Mouse (Mus musculus) hindbrain, embryonic 10.5 days (tissue): ENCODE measurements around the gene Ap1s2. TPM values are rescaled to one million over a fixed set of nuclear protein-coding genes. Genes with fewer than 3 reads are reported as not detected.

Experiments used
- DNase-seq: peaks from one replicate; pipeline ENCODE4 v3.0.0-alpha.2; 2017; ENCODE audit warnings: low spot score
- H3K27ac ChIP-seq: fragments of 300-500 bp; sonication (generic); 2 replicates; pipeline ENCODE4 v1.5.1; 2016; ENCODE audit warnings: mild to moderate bottlenecking, moderate library complexity
- H3K27me3 ChIP-seq: fragments of 300-500 bp; sonication (generic); 2 replicates; pipeline ENCODE4 v1.6.1; 2016; ENCODE audit warnings: mild to moderate bottlenecking; ENCODE audit not compliant: poor library complexity, insufficient read depth, severe bottlenecking
- H3K36me3 ChIP-seq: fragments of 300-500 bp; sonication (generic); 2 replicates; pipeline ENCODE4 v1.6.1; 2016; ENCODE audit warnings: mild to moderate bottlenecking, moderate library complexity
- H3K4me1 ChIP-seq: fragments of 300-500 bp; sonication (generic); replicated peaks from 2 replicates; pipeline ENCODE4 v1.6.1; 2016; ENCODE audit warnings: mild to moderate bottlenecking
- H3K4me3 ChIP-seq: fragments of 300-500 bp; sonication (generic); 2 replicates; pipeline ENCODE4 v1.5.1; 2016; ENCODE audit warnings: mild to moderate bottlenecking, moderate library complexity
- H3K9me3 ChIP-seq: fragments of 300-500 bp; sonication (generic); 2 replicates; pipeline ENCODE4 v1.6.1; 2016; ENCODE audit warnings: mild to moderate bottlenecking, moderate library complexity
- WGBS: fragments of 180-500 bp; shearing (Covaris S2); methylation state at CpG from one replicate; pipeline ENCODE4 v1.1.7; 2016; 5-methylcytosine and 5-hydroxymethylcytosine counted together
- polyA plus RNA-seq: library from polyadenylated mRNA; unstranded; fragments of >200 nt; fragmentation: Nextera tagmentation; extraction: Ambion mirVana; gene quantifications from 2 replicates; pipeline ENCODE4 v1.2.1, GENCODE M21; 2016

Ap1s2 gene
- polyA plus RNA-seq, 1 experiment from 2014 or later = 31.8 TPM

- Histone ChIP-seq H3K4me1 (no peaks in the 10 kb centered on the region), H3K9me3 (peaks cover 7% of the 10 kb centered on the region; the same call in 1 of the 2 replicates), H3K4me3 (peak overlapping the region; percentile 66), H3K27me3 (peaks cover 21% of the 10 kb centered on the region), H3K36me3 (no peaks in the 10 kb centered on the region), H3K27ac (peak overlapping the region; percentile 91)
- 17% methylated on average over 34 of the region's 34 CpGs for WGBS
- DNase-seq = peak; percentile 63
Observed at GRCm38 (mm10) chrX:163909381-163909780, 564 bp downstream of the Ap1s2 start.

DNA sequence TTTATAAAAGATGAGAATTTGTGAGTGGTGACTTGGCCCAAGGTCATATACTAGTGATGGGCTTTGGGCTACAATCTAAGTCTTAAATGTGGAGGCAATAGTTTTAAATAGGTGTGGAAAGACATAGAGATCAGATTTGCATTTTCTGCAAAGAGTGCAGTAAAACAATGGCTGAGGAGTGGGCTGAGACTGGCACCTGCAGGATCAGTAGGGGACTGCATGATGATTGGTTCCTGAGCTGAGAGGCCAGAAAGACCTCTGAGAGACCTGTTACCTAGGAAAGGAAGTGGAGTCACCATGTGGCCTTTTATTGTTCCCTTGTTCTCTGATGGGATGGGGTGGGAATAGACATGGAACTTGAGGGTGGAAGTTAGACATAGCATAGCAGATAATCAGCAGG is 4.0 kb downstream of the Ap1s2 start:
- no peak overlapping the region for H3K27ac ChIP-seq
- H3K27me3 ChIP-seq = peaks cover 28% of the 10 kb centered on the region; the same call in 1 of the 2 replicates
- no peak overlapping the region for H3K4me3 ChIP-seq
- peaks cover 7% of the 10 kb centered on the region; the same call in 1 of the 2 replicates for H3K9me3 ChIP-seq
- no peaks in the 10 kb centered on the region for H3K4me1 ChIP-seq
- peak; percentile 7 for DNase-seq
- peaks cover 11% of the 10 kb centered on the region for H3K36me3 ChIP-seq

DNA sequence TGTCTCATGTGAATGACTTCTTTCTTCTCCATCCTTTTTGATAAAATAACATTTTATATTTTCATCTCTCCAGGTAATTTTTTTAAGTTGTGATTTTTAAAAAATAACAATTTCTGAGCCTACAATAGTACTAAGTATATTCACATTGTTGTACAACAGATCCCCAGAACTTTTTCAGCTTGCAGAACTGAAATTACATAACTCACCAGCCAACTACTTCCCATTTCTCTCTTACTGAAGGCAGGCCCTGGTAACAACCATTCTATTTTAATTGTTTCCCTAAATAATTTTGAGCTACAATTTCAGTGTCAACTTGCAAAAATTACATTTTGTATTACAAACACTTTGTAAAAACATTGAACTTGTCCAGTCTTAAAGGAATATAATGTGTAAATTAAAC is 20.7 kb downstream of the Ap1s2 start:
- DNase-seq = no peak
- no peak overlapping the region for H3K4me3 ChIP-seq
- no peaks in the 10 kb centered on the region for H3K4me1 ChIP-seq
- H3K27ac ChIP-seq = no peak overlapping the region
- H3K27me3 ChIP-seq = peaks cover 6% of the 10 kb centered on the region; the same call in 1 of the 2 replicates
- no peaks in the 10 kb centered on the region for H3K9me3 ChIP-seq
- no peaks in the 10 kb centered on the region for H3K36me3 ChIP-seq

GRCm38 (mm10) chrX:163934731-163935130 is 25.9 kb downstream of the Ap1s2 start:
- Histone ChIP-seq H3K4me1 (no peaks in the 10 kb centered on the region), H3K4me3 (no peak overlapping the region), H3K27ac (no peak overlapping the region), H3K9me3 (no peaks in the 10 kb centered on the region), H3K27me3 (peaks cover 16% of the 10 kb centered on the region), H3K36me3 (peaks cover 30% of the 10 kb centered on the region)
- 91% methylated on average over 8 of the region's 8 CpGs for WGBS
- no peak for DNase-seq

- H3K27ac ChIP-seq = no peak overlapping the region
- DNase-seq = no peak
- peaks cover 53% of the 10 kb centered on the region for H3K36me3 ChIP-seq
- no peak overlapping the region for H3K4me3 ChIP-seq
- H3K9me3 ChIP-seq = no peaks in the 10 kb centered on the region
- peaks cover 18% of the 10 kb centered on the region for H3K27me3 ChIP-seq
- H3K4me1 ChIP-seq = no peaks in the 10 kb centered on the region
- 93% methylated on average over 6 of the region's 6 CpGs for WGBS
Observed at GRCm38 (mm10) chrX:163938587-163938986, 29.8 kb downstream of the Ap1s2 start.

- no peak for DNase-seq
- peaks cover 67% of the 10 kb centered on the region for H3K36me3 ChIP-seq
- H3K4me3 ChIP-seq = no peak overlapping the region
- no peak overlapping the region for H3K27ac ChIP-seq
- no peaks in the 10 kb centered on the region for H3K9me3 ChIP-seq
- no peaks in the 10 kb centered on the region for H3K4me1 ChIP-seq
- 92% methylated on average over 3 of the region's 3 CpGs for WGBS
- peaks cover 8% of the 10 kb centered on the region for H3K27me3 ChIP-seq
Observed at GRCm38 (mm10) chrX:163944381-163944780, 35.6 kb downstream of the Ap1s2 start.

GRCm38 (mm10) chrX:163951618-163952017 is 42.8 kb downstream of the Ap1s2 start:
- H3K9me3 ChIP-seq = no peaks in the 10 kb centered on the region
- no peak overlapping the region for H3K27ac ChIP-seq
- no peak overlapping the region for H3K4me3 ChIP-seq
- peaks cover 8% of the 10 kb centered on the region; the same call in 1 of the 2 replicates for H3K27me3 ChIP-seq
- H3K4me1 ChIP-seq = no peaks in the 10 kb centered on the region
- no peak for DNase-seq
- WGBS = 83% methylated on average over 1 of the region's 1 CpGs
- H3K36me3 ChIP-seq = peaks cover 91% of the 10 kb centered on the region

DNA sequence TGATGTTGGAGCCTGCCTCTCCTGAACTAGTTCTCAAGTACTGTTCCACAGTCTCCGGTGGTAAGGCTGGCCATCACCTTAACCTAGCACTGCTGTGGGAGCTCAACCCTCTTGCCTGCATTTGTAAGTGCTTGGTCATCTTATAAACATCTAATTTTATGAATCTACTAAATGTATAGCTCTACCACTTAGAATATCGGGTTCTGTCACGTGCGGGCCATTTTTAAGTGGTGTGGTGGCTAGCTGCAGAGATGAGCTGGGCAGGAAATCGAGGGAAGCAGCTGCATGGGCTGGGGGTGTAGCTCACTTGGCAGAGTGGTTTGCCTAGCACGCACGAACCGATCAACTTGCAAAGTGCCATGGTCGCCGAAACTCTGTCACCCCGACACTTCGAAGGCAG is 48.6 kb downstream of the Ap1s2 start:
- H3K36me3 ChIP-seq = peaks cover 44% of the 10 kb centered on the region
- no peaks in the 10 kb centered on the region for H3K9me3 ChIP-seq
- H3K27ac ChIP-seq = peak overlapping the region; percentile 94
- DNase-seq = no peak
- 0 out of 2 replicates have a peak, but pooled peaks cover 9% of the 10 kb centered on the region for H3K4me1 ChIP-seq
- peak overlapping the region; percentile 65 for H3K4me3 ChIP-seq
- WGBS = 40% methylated on average over 12 of the region's 12 CpGs
- H3K27me3 ChIP-seq = peaks cover 34% of the 10 kb centered on the region

GRCm38 (mm10) chrX:163957803-163958466 is 49.1 kb downstream of the Ap1s2 start:
- DNase-seq = peak; percentile 74
- Histone ChIP-seq H3K4me1 (0 out of 2 replicates have a peak, but pooled peaks cover 9% of the 10 kb centered on the region), H3K27me3 (peaks cover 36% of the 10 kb centered on the region), H3K4me3 (peak overlapping the region; percentile 65), H3K27ac (peak overlapping the region; percentile 94), H3K36me3 (peaks cover 39% of the 10 kb centered on the region), H3K9me3 (no peaks in the 10 kb centered on the region)
- 21% methylated on average over 64 of the region's 67 CpGs for WGBS

DNA sequence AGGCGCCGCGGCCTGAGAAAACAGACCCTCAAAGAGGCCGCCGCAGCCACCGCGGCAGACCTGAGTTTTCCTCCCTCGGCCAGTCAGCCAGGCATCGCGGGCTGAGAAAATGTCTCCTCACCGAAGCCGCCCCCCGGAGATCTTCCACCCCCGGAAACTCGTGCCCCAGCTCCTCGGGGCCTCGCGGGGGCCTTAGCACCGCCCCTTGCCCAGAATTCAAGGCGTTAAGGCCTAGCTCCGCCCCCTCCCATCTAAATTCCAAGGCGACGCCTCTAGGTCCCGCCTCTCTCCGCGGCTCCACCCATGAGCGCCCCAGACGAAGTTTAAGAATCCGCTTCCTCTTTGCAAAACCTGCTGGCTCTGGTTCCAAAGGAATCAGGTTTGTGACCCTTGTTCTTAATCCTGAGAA is 49.7 kb downstream of the Ap1s2 start, which contains the start of gene Zrsr2:
Gene Zrsr2, minus strand, starts transcription at position 195 of the 409 bp plus-strand sequence.
- Histone ChIP-seq H3K4me1 (0 out of 2 replicates have a peak, but pooled peaks cover 9% of the 10 kb centered on the region), H3K36me3 (peaks cover 33% of the 10 kb centered on the region), H3K27ac (peak within 1 kb of the TSS; percentile 94), H3K4me3 (peak within 1 kb of the TSS; percentile 65), H3K9me3 (no peaks in the 10 kb centered on the region), H3K27me3 (peaks cover 35% of the 10 kb centered on the region)
- WGBS = 18% methylated on average over 29 of the region's 29 CpGs
- peak; percentile 85 for DNase-seq

GRCm38 (mm10) chrX:163981092-163981491 is 72.3 kb downstream of the Ap1s2 start:
- H3K27ac ChIP-seq = no peak overlapping the region
- H3K4me3 ChIP-seq = no peak overlapping the region
- H3K27me3 ChIP-seq = peaks cover 21% of the 10 kb centered on the region
- no peak for DNase-seq
- H3K4me1 ChIP-seq = no peaks in the 10 kb centered on the region
- H3K36me3 ChIP-seq = no peaks in the 10 kb centered on the region
- WGBS = 100% methylated on average over 1 of the region's 1 CpGs
- no peaks in the 10 kb centered on the region for H3K9me3 ChIP-seq

- no peaks in the 10 kb centered on the region for H3K36me3 ChIP-seq
- H3K27me3 ChIP-seq = peaks cover 18% of the 10 kb centered on the region
- H3K9me3 ChIP-seq = no peaks in the 10 kb centered on the region
- 48% methylated on average over 4 of the region's 4 CpGs for WGBS
- H3K4me3 ChIP-seq = no peak overlapping the region
- no peak for DNase-seq
- no peaks in the 10 kb centered on the region for H3K4me1 ChIP-seq
- H3K27ac ChIP-seq = no peak overlapping the region
Observed at GRCm38 (mm10) chrX:163981500-163981899, 72.7 kb downstream of the Ap1s2 start.

- no peak for DNase-seq
- H3K9me3 ChIP-seq = no peaks in the 10 kb centered on the region
- H3K4me3 ChIP-seq = no peak overlapping the region
- H3K4me1 ChIP-seq = no peaks in the 10 kb centered on the region
- peaks cover 24% of the 10 kb centered on the region for H3K27me3 ChIP-seq
- WGBS = 88% methylated on average over 6 of the region's 6 CpGs
- H3K36me3 ChIP-seq = no peaks in the 10 kb centered on the region
- H3K27ac ChIP-seq = no peak overlapping the region
Observed at GRCm38 (mm10) chrX:163982129-163982528, 73.3 kb downstream of the Ap1s2 start.
